Mouse (Mus musculus) adrenal gland, adult 18-20 months (tissue): ENCODE results near the gene Nsf. TPM values are rescaled to one million over a fixed set of nuclear protein-coding genes. Genes with fewer than 3 reads are reported as not detected.

Experiments
- DNase-seq, 2 experiments: peaks; one replicate each; pipeline ENCODE4 v3.0.0; 2021 to 2022; ENCODE audit warnings: low spot score in 2 of 2
- total RNA-seq, 2 experiments: library from RNA; stranded (reverse); gene quantifications; 1 replicate in 1 of 2; 2 replicates in 1 of 2; pipeline ENCODE4 v1.2.3; 2021

Gene Nsf
- total RNA-seq, 2 experiments from 2014 or later: 154 to 197 TPM

DNA sequence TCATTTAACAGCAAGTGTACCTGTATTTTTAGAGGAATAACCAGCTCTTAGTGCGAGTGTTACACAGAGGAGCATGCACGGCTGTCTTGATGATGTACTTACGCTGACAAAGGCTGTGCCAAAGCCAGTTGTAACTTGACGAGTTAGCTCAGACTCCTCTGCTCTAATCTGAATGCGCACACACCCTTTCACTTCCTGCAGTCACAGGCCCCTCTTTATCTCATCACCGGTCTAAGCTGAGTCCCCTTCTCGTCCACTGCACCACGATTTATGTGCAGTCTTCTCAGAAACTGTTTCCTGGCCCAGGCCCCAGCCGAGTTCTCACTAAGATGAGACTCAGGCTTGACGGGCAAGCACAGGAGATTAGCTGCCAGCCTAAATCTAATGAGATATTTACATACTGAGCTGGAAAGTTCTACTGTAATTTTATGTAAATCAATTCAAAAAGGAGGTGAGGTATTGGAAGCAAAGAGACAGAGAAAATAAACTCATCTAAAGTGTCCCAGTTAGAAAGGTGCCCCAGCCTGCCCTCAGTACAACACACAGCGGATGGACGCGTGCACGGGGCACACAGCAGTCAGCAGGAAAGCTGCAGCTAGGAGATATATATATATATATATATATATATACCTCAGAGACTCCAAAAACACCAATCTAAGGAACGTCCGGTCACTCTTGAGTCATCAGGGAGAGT, 101.1 kb downstream of the Nsf start:
- DNase-seq: no peak

GRCm38 (mm10) chr11:103848287-103848686, 105.6 kb downstream of the Nsf start:
- no peak for DNase-seq

DNA sequence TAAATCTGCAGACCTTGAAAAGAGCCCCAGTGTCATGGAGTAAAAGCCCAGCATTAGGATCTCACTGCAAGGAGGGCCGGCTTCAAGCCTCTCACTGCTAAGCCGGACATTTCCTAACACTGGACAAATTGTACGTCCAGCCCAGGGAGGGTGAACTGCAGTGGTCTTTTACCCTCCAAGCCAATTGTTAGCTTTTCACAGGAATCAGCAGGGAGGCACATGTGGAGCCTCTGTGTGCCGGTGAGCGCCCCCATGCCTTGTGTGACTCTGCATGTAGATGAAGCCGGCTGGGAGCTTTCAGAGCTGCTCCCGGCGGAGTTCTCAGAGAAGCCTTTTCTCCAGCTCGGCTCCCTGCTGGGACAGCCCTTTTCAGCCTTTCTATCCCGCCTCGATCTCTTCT, 113.0 kb downstream of the Nsf start:
- no peak for DNase-seq

GRCm38 (mm10) chr11:103838955-103839354, 114.9 kb downstream of the Nsf start:
- no peak for DNase-seq

DNA sequence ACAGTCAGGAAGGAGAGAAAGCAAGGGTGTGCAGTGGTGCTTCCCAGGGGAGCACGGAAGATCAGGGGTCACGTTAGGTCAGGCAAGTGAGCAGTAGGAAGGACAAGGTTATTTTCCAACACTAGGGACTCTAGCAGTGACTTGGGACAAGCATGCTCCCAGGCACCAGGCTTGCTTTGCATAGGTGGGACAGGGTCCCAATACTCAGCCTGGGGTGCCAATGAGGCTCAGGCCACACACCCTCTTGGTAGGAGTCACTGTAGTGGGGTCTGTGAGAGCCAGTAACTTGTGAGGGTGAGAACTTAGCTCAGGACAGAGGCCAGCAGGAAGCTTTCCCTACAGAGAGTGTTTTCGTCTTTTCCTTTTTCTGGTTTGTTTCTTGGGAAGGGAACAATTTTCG, 121.5 kb downstream of the Nsf start:
- DNase-seq: no peak

DNA sequence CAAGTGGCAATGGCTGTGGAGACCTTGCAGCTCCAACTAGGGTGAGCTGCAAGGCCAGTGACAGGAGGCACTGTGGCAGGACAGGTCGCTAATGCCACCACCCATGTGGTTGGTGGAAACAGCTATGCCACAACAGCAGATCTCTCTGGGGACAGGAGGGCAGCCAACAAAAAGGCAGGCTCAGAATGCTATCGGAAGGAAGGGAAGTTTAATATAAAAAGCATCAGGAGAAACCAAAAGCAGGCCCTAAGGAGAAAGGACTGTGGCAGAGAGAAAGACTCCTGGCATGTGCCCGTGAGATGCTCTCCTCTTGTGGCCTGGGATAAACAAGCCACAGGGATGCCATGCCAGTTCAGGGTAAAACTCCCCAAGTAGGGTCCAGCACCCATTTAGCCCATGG, 122.1 kb downstream of the Nsf start:
- no peak for DNase-seq

GRCm38 (mm10) chr11:103830476-103830875, 123.4 kb downstream of the Nsf start:
- DNase-seq: no peak

GRCm38 (mm10) chr11:103829956-103830355, 123.9 kb downstream of the Nsf start:
- DNase-seq: peak in 1 of 2 experiments; percentile 44

GRCm38 (mm10) chr11:103828866-103829265, 125.0 kb downstream of the Nsf start:
- no peak for DNase-seq

- no peak for DNase-seq
These were observed 126.7 kb downstream of the Nsf start for GRCm38 (mm10) chr11:103827201-103827600.

DNA sequence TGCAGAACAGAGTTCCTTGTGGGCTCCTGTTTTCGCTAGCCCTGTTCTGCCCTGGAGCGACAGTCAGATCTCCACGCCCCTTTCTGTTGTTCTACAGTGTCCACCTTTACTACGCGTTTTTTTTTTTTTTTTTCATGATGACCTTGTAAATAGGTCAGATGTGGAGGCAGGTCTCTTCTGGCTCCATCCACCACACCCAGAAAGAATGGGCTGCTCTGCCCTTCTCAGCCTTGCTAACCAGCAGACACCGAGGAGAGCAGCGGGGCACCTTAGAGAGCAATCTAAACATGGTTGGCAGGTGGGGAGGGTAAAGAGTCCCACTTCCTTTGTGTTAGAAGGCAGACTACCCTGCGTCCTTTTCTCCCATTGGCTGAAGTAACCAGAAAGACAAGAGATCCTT, 137.1 kb downstream of the Nsf start:
- no peak for DNase-seq

DNA sequence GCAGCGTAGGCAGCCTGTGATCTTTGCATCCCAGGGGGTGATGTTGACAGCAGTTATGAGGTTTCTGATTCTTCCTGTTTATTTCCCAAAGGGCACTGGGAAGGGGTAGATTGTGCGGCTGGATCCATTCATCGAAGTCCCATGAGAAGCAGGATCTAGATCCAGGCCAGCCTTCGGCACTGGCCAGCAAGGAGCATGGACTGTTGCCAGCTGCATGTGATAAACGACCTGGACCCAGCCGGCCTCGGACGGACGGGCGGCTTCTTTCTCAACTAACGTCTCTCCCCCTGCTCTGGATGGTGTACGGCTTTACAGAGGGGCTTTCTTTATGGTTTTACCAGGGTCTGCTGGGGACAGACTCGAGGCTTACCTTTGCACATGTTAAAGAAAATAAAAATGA, 137.9 kb downstream of the Nsf start:
- DNase-seq: peak in 1 of 2 experiments; percentile 42

DNA sequence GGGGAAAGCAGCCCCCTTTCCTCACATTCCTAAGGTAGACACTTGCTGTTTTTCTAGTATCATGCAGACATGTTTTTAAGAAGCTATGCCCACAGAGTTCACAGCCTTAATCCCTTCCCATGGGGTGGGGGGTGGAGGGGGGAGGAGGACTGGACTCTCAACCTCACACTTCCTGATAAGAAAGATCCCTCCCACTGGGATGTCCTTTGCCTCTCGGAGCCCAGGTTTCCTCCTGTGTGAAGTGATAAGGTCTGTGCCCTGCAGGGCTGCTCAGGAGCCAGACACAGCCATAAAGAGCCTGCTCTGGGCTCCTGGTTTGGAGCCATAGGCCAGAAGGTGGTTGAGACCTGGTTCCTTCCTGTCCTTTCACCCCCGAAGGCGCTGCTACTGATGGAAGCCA, 139.0 kb downstream of the Nsf start:
- DNase-seq: no peak

- DNase-seq: no peak
These were observed 142.6 kb downstream of the Nsf start for GRCm38 (mm10) chr11:103811246-103811645.

DNA sequence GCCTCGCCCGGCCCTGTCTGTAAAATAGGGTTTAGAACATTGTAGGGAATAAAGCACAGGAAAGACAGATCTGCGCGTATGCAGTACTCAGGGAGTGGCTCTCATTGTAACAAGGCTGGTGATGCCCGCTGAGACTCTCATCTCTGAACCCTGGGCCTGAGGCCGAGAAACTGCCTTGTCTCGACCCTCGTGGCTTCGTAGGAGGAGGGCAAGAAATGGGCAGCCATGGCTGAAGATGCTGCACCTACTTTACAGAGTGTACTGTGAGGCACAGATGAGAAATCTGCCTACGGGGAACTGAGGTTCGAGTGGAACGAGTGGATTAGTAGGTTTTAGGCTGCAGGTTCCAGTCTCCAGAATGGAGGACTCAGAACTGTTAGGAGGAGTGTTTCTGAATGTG, 143.2 kb downstream of the Nsf start:
- DNase-seq: no peak

GRCm38 (mm10) chr11:103809611-103810598, 144.0 kb downstream of the Nsf start:
- no peak for DNase-seq

DNA sequence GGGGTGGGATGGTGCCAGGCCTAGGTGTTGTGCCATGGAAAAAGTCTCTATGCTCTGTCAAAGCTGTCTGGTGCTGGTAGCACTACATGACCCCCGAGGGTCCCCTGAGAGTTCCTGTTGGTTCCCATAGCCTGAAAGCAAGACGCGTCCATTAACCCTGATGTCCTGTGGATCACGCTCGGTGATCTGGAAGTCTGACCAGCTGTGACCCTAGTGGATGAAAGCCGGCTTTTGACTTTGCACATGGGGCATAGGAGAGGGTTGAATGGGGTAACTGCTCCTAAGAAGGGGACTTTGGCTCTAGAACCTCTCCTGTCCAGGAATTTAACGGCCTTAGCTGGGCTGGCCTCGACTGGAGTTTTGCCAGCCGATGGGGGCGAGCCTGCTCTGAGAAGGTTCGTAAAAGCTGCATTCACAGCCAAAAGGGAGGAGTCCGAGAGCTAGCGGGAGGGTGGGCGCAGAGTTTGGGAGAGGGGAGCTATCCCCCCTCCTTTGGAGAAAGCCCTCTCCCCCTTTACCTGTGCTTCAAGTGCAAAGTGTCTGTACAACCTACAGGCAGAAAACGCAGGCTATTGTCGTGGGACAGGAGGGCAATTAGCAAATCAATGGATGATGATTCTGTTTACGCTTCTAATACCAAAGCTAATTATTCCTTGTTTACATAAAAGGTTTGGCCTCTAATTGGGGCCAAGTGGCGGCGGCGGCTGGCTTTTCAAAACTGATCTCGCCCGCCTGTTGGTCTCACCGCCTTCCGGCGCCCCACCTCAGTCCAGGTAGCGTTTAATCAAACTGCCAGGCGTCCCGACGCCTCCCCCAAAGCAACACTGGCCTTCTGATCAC, 144.9 kb downstream of the Nsf start:
- DNase-seq: no peak

DNA sequence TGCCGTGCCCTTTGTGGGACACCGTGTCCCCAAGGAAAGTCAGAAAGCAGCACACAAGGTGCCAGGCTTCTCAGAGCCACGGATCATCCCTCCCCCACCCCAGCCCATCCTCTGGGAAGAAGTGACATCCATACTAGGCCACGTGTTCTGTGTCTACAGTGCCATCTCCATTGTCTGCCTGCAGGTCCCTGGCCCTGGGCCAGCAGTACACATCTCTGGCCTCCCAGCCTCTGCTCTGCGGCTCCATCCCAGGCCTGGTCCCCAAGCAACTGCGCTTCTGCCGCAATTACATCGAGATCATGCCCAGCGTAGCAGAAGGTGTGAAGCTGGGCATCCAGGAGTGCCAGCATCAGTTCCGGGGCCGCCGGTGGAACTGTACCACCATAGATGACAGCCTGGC, 145.9 kb downstream of the Nsf start:
- DNase-seq: no peak

- DNase-seq: no peak
These were observed 149.1 kb downstream of the Nsf start for GRCm38 (mm10) chr11:103804804-103805203.

DNA sequence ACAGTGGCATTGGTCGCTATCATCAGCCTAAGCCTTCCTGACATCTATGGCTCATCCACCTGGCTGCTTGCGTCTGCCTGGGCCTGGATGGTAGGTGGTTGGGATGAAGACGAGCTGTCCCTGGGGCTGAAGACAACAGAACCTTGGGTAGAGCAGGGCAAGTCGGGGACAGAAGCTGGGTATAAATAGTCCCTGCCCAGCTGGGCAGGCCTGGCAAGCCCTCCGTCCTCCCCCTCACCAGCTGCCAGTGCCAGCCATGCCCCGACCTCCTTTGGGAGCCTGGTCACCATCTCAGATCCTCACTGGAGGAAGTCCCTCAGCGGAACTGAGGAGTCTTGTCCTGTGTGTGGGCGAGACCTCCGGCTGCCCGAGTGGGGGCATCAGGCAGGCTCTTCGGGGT, 149.7 kb downstream of the Nsf start:
- DNase-seq: no peak

DNA sequence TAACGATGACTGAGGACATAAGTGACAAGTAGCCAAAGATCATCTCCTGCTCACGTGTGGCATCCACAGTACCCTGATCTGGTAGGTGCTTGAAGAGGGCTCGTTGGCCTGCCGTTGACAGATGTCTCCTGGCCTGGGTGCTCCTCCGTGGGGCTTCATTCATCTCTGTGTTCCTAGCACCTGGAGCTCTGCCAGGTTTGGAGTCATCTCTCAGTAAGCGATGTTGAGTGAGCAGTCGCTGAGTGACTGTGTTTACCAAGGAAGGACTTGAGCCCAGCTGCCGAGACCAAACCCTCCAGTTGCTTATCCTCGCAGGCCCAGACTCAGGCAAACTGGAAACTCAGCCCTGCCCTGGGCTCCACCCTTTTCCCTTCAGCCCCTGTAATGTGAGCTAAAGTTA, 152.7 kb downstream of the Nsf start:
- peak in 1 of 2 experiments; percentile 49 for DNase-seq
